Mouse (Mus musculus) liver, adult 2 months (tissue): Measurements from ENCODE around the gene Wdr5b.

Experiments
- CTCF ChIP-seq: fragments of 200-500 bp; IDR thresholded peaks from 2 replicates; pipeline ENCODE4 v1.5.1; 2011; ENCODE audit warnings: low read depth, low read length, control low read depth
- POLR2A ChIP-seq: fragments of 200-500 bp; IDR thresholded peaks from 2 replicates; pipeline ENCODE4 v1.6.1; 2011; ENCODE audit warnings: low read length, control low read depth; ENCODE audit not compliant: insufficient read depth; ENCODE audit errors: extremely low read depth

- TF ChIP-seq POLR2A (no peak), CTCF (peak; percentile 66)
Measured at GRCm38 (mm10) chr16:36089850-36090616, 49.0 kb downstream of the Wdr5b start.
